Mouse (Mus musculus) liver, embryonic 16.5 days (tissue): ENCODE results near the gene Kansl2. TPM values are rescaled to one million over a fixed set of nuclear protein-coding genes. Genes with fewer than 3 reads are reported as not detected.

ENCODE experiments used
- ATAC-seq: fragments of 200-750 bp; cut with Nextera tagmentation; 2 replicates; pipeline ENCODE4 v1.8.0; 2017; ENCODE audit warnings: low read depth, mild to moderate bottlenecking, moderate number of reproducible peaks, moderate library complexity
- H3K27ac ChIP-seq: fragments of 300-500 bp; sonication (generic); 2 replicates; pipeline ENCODE4 v1.5.1; 2014; ENCODE audit warnings: mild to moderate bottlenecking, low read length
- H3K27me3 ChIP-seq: fragments of 300-500 bp; sonication (generic); 2 replicates; pipeline ENCODE4 v1.6.1; 2014; ENCODE audit warnings: low read depth, low read length, mixed read lengths; ENCODE audit not compliant: control insufficient read depth, insufficient read depth
- H3K36me3 ChIP-seq: fragments of 300-500 bp; sonication (generic); 2 replicates; pipeline ENCODE4 v1.6.1; 2014; ENCODE audit warnings: mild to moderate bottlenecking; ENCODE audit not compliant: control insufficient read depth, insufficient read depth
- H3K4me1 ChIP-seq: fragments of 300-500 bp; sonication (generic); 2 replicates; pipeline ENCODE4 v1.6.1; 2014; ENCODE audit warnings: low read depth, low read length, mixed read lengths; ENCODE audit not compliant: control insufficient read depth
- H3K4me2 ChIP-seq: fragments of 300-500 bp; sonication (generic); 2 replicates; pipeline ENCODE4 v1.6.1; 2014; ENCODE audit warnings: low read depth, low read length, mixed read lengths
- H3K4me3 ChIP-seq: fragments of 300-500 bp; sonication (generic); 2 replicates; pipeline ENCODE4 v1.5.1; 2014; ENCODE audit warnings: low read depth, mild to moderate bottlenecking, low read length
- H3K9ac ChIP-seq: fragments of 300-500 bp; sonication (generic); 2 replicates; pipeline ENCODE4 v1.6.1; 2014; ENCODE audit warnings: low read depth, low read length
- H3K9me3 ChIP-seq: fragments of 300-500 bp; sonication (generic); replicated peaks from 2 replicates; pipeline ENCODE4 v1.6.1; 2016; ENCODE audit warnings: low read length; ENCODE audit not compliant: control insufficient read depth
- WGBS: fragments of 180-500 bp; shearing (Covaris S2); extraction: QIAGEN DNeasy Blood & Tissue Kit; methylation state at CpG from one replicate; pipeline ENCODE4 v1.1.7; 2014; ENCODE audit not compliant: insufficient replicate concordance; 5-methylcytosine and 5-hydroxymethylcytosine counted together
- polyA plus RNA-seq: library from polyadenylated mRNA; unstranded; fragments of >200 nt; fragmentation: Nextera tagmentation; extraction: Ambion mirVana; gene quantifications from 2 replicates; pipeline ENCODE4 v1.2.1, GENCODE M21; 2015

Gene Kansl2
- 28.3 and 28.5 TPM in 2 replicates for polyA plus RNA-seq

GRCm38 (mm10) chr15:98533881-98534627 is at the start of gene Kansl2:
Gene Kansl2, minus strand, starts transcription at chr15:98534264.
- no peaks in the 10 kb centered on the region for H3K9me3 ChIP-seq
- peak; percentile 100 for ATAC-seq

GRCm38 (mm10) chr15:98582996-98583395 is 48.9 kb upstream of the Kansl2 start:
- peaks cover 14% of the 10 kb centered on the region for H3K4me1 ChIP-seq
- ATAC-seq = no peak
- no peaks in the 10 kb centered on the region for H3K27me3 ChIP-seq
- H3K27ac ChIP-seq = no peak overlapping the region
- H3K9me3 ChIP-seq = no peaks in the 10 kb centered on the region
- no peak overlapping the region for H3K9ac ChIP-seq
- no peak overlapping the region for H3K4me3 ChIP-seq
- H3K36me3 ChIP-seq = no peaks in the 10 kb centered on the region
- H3K4me2 ChIP-seq = no peak overlapping the region
- WGBS = 65% methylated on average over 8 of the region's 8 CpGs

More at GRCm38 (mm10) chr15:98533881-98534627, at the start of gene Kansl2:
- Histone ChIP-seq H3K9ac (peak within 1 kb of the TSS; percentile 91), H3K4me1 (peaks cover 12% of the 10 kb centered on the region), H3K36me3 (peaks cover 18% of the 10 kb centered on the region), H3K27me3 (no peaks in the 10 kb centered on the region), H3K4me3 (peak within 1 kb of the TSS; percentile 89), H3K4me2 (peak within 1 kb of the TSS; percentile 77), H3K27ac (peak within 1 kb of the TSS; percentile 97)
- under 1% methylated on average over 66 of the region's 70 CpGs for WGBS

- Histone ChIP-seq H3K27ac (no peak overlapping the region), H3K36me3 (no peaks in the 10 kb centered on the region), H3K9me3 (no peaks in the 10 kb centered on the region), H3K4me1 (peaks cover 9% of the 10 kb centered on the region), H3K4me3 (no peak overlapping the region), H3K9ac (no peak overlapping the region), H3K27me3 (no peaks in the 10 kb centered on the region), H3K4me2 (no peak overlapping the region)
- WGBS = 76% methylated on average over 8 of the region's 8 CpGs
- no peak for ATAC-seq
These were observed 48.3 kb upstream of the Kansl2 start for GRCm38 (mm10) chr15:98582410-98582809.

GRCm38 (mm10) chr15:98579795-98580464 is 45.9 kb upstream of the Kansl2 start:
- H3K4me2 ChIP-seq = no peak overlapping the region
- no peaks in the 10 kb centered on the region for H3K27me3 ChIP-seq
- no peak overlapping the region for H3K9ac ChIP-seq
- no peak overlapping the region for H3K4me3 ChIP-seq
- WGBS = 33% methylated on average over 5 of the region's 5 CpGs
- H3K36me3 ChIP-seq = no peaks in the 10 kb centered on the region
- H3K4me1 ChIP-seq = no peaks in the 10 kb centered on the region; the same call in 1 of the 2 replicates
- no peak overlapping the region for H3K27ac ChIP-seq
- no peaks in the 10 kb centered on the region for H3K9me3 ChIP-seq
- ATAC-seq = peak; percentile 69

- Histone ChIP-seq H3K9me3 (no peaks in the 10 kb centered on the region), H3K4me3 (no peak overlapping the region), H3K27ac (no peak overlapping the region), H3K4me2 (no peak overlapping the region), H3K4me1 (no peaks in the 10 kb centered on the region; the same call in 1 of the 2 replicates), H3K9ac (no peak overlapping the region), H3K36me3 (no peaks in the 10 kb centered on the region), H3K27me3 (no peaks in the 10 kb centered on the region)
- 73% methylated on average over 2 of the region's 2 CpGs for WGBS
- ATAC-seq = no peak
These were observed 45.2 kb upstream of the Kansl2 start for GRCm38 (mm10) chr15:98579310-98579709.

GRCm38 (mm10) chr15:98573293-98573692 is 39.2 kb upstream of the Kansl2 start:
- peaks cover 10% of the 10 kb centered on the region for H3K4me1 ChIP-seq
- no peak overlapping the region for H3K27ac ChIP-seq
- H3K27me3 ChIP-seq = no peaks in the 10 kb centered on the region
- H3K36me3 ChIP-seq = no peaks in the 10 kb centered on the region
- H3K9ac ChIP-seq = no peak overlapping the region
- H3K4me3 ChIP-seq = no peak overlapping the region
- H3K9me3 ChIP-seq = no peaks in the 10 kb centered on the region
- 70% methylated on average over 4 of the region's 4 CpGs for WGBS
- H3K4me2 ChIP-seq = no peak overlapping the region
- no peak for ATAC-seq

- H3K9ac ChIP-seq = no peak within 1 kb of the TSS
- H3K27ac ChIP-seq = no peak within 1 kb of the TSS
- no peaks in the 10 kb centered on the region for H3K9me3 ChIP-seq
- H3K27me3 ChIP-seq = no peaks in the 10 kb centered on the region
- WGBS = 58% methylated on average over 10 of the region's 10 CpGs
- no peak for ATAC-seq
- H3K4me1 ChIP-seq = peaks cover 14% of the 10 kb centered on the region
- no peak within 1 kb of the TSS for H3K4me3 ChIP-seq
- H3K36me3 ChIP-seq = no peaks in the 10 kb centered on the region
- no peak within 1 kb of the TSS for H3K4me2 ChIP-seq
These were observed 36.9 kb upstream of the Kansl2 start, which contains the start of the genes Ccnt1 and 4930415O20Rik for GRCm38 (mm10) chr15:98570873-98571538. Gene Ccnt1, minus strand, starts transcription at chr15:98570923. Gene 4930415O20Rik, plus strand, starts transcription at chr15:98571004.

- Histone ChIP-seq H3K9ac (no peak overlapping the region), H3K4me2 (no peak overlapping the region), H3K27ac (no peak overlapping the region), H3K4me1 (peaks cover 25% of the 10 kb centered on the region), H3K4me3 (no peak overlapping the region), H3K9me3 (no peaks in the 10 kb centered on the region), H3K36me3 (peaks cover 2% of the 10 kb centered on the region; the same call in 1 of the 2 replicates), H3K27me3 (no peaks in the 10 kb centered on the region)
- WGBS = 70% methylated on average over 4 of the region's 4 CpGs
- ATAC-seq = no peak
These were observed 35.8 kb upstream of the Kansl2 start for GRCm38 (mm10) chr15:98569795-98570365.
